Comparison of ENCODE assay signal across 19 mouse cellular contexts in the genomic region with DNA sequence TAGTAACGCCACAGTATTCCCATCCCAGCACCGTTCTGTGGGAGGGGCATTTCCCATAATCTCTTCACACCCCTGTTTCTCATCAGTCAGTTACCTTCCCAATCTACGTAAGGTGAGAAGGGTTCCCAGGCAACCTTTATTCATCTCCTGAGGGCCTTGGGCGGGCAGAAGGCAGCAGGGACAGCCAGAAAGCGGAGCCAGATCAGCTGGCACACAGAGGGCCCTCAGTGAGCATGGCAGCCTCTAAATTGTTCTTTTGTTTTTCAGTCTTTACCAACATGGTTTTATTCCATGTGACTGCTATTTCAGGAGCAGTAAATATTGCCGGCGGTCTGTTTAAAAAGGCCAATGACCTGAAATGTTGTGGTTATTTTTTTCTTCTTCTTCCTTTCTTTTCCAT.
"Had no signal": no experiment of that assay in that cellular context is flagged by ENCODE, and none has a peak within 500 bp of the region (broad histone marks: within the 10 kb centered on the region; RNA-seq: fewer than 3 reads in every experiment).

No protein-coding gene starts in this region.

- H3K27ac ChIP-seq: limb, embryonic 10.5 days; limb, embryonic 13.5 days; liver, embryonic 12.5 days; liver, embryonic 15.5 days; lung, embryonic 15.5 days; midbrain, embryonic 12.5 days; neural tube, embryonic 13.5 days had no signal

- H3K4me3 ChIP-seq: limb, embryonic 10.5 days; limb, embryonic 13.5 days; liver, embryonic 12.5 days; liver, embryonic 15.5 days; lung, embryonic 15.5 days; midbrain, embryonic 12.5 days; myocyte; neural tube, embryonic 13.5 days had no signal

- ATAC-seq: intestine, postnatal 0 days; liver, embryonic 12.5 days; midbrain, embryonic 16.5 days had no signal

- DNase-seq: kidney, adult 8-10 months; kidney, postnatal 14 days; kidney, postnatal 4 days; liver; lung, adult 18-20 months; lung, postnatal 10 days; lung, postnatal 36 days; thymus, adult 18-20 months; thymus, postnatal 36 days had no signal
